Mouse (Mus musculus): Measurements from ENCODE around the gene Trp53i13.
"Not testable (repeated sequence)": the region's sequence is repeated elsewhere in the genome, so short reads cannot be mapped to it uniquely, and the experiment has no call there.

The Trp53i13 gene

DNA sequence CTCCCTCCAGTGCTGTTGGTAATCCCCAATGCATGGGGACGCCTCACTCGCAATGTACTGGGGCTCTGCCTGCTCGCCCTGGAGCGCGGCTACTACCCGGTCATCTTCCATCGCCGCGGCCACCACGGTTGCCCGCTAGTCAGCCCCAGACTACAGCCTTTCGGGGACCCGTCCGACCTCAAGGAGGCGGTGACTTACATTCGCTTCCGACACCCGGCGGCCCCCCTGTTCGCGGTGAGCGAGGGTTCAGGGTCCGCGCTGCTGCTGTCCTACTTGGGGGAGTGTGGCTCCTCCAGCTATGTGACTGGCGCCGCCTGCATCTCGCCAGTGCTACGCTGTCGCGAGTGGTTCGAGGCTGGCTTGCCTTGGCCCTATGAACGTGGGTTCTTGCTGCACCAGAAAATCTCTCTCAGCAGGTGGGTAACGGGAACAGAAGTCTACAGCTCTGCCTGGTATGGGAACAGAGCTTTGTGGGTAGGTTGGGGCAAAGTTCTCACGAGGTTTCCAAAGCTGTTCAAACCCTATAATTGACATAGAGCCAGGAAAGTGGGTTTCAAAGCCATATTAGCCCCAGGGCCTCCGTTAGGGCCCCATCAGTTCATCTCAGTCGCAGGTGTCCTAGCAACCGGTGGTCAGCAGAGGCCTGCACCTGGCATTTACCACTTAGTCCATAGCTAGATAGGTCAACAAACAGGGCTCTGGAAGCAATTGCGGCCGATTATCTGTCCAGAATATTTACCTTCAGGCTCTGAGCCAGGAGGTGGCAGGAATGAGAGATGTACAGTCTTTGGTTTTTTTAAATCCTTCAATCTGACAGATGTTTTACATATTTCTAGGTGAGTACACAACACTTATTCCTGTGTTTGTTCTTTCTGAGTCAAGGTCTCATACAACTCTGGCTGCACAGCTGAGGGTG lies at the start of gene Trp53i13:
Trp53i13 (minus strand) TSS at position 344 of the 916 bp plus-strand sequence.
- DNase-seq (ENCODE audit: extremely low spot score) = no peak

DNA sequence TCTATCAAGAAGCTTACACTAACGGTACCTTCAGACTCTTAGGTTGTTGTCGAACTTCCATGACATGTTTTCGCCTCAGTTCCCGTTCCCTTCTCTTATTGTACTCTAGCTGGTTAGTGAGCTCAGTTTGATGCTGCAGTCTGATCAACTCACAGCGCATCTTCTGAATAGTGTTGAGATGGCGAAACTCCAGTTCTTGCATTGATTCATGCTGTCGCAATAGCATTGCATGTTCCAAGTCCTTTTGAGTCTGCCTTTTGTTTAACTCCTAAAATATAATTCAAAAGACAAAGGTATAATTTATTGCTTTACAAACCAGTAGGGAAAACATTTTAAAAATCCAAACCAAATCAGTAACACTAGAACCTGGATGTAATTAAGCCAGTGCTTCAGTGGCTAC lies 29.5 kb upstream of the Trp53i13 start:
- no peak for DNase-seq (ENCODE audit: extremely low spot score)

- DNase-seq (ENCODE audit: extremely low spot score) = no peak
Observed at GRCm38 (mm10) chr11:77532202-77532846, 16.5 kb upstream of the Trp53i13 start.

DNA sequence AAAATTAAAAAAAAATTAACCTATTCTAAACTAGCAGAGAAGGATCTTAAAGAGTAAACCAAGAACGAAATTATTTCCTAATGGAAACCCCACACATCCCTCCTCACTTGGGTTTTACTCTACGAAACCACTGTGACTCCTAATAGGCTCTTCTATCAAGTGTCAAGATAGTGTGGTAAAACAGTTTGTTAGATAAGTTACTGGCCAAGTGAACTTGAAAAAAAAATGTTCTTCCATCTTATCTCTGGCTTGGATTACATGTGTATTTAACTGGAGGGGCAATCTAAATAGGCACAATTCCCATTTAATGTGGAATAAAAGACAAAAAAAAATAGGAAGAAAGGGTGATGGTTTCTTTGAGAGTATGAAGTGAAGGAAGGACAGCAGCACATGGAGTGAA lies 15.1 kb upstream of the Trp53i13 start:
- DNase-seq (ENCODE audit: extremely low spot score) = no peak

- no peak for DNase-seq (ENCODE audit: extremely low spot score)
Observed at GRCm38 (mm10) chr11:77529644-77530043, 13.9 kb upstream of the Trp53i13 start.

DNA sequence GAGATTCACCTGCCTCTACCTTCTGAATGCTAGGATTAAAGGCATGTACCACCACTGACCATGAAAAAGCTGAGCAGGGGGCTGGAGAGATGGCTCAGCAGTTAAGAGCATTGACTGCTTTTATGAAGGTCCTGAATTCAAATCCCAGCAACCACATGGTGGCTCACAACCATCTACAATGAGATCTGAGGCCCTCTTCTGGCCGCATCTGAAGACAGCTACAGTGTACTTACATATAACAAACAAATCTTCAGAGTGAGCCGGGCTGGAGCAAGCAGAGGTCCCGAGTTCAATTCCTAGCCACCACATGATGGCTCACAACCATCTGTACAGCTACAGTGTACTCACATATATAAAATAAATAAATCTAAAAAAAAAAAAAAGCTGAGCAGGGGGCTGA lies 12.6 kb upstream of the Trp53i13 start:
- not testable (repeated sequence) for DNase-seq (ENCODE audit: extremely low spot score)

DNA sequence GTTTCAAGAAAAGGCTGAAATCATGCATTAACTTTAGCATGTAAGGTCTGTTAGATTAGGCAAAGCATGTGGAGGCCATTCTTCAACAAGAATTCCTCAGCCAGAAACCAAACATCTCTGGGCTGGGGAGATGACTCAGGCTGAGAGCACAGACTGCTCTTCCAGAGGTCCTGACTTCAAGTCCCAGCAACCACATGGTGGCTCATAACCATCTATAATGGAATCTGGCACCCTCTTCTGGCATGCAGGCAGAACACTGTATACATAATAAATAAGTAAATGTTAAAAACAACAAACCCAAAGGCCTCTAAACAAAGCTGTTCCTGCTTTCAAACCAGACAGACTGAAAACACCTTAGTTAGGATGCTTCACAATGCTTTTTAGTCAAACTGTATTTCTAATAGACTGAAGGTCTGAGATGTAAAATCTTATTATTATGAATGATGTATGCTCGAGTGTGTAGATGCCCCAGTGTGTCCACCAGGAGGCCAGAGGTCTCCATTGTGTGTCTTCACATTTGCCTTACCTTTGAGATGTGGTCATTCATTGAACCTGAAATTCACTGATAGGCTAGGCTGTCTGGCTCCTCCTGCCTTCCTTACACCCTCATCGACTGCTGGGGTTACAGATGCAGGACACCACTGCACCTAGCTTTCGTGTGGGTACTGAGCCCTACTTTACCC lies 10.2 kb upstream of the Trp53i13 start:
- DNase-seq (ENCODE audit: extremely low spot score) = no peak

DNA sequence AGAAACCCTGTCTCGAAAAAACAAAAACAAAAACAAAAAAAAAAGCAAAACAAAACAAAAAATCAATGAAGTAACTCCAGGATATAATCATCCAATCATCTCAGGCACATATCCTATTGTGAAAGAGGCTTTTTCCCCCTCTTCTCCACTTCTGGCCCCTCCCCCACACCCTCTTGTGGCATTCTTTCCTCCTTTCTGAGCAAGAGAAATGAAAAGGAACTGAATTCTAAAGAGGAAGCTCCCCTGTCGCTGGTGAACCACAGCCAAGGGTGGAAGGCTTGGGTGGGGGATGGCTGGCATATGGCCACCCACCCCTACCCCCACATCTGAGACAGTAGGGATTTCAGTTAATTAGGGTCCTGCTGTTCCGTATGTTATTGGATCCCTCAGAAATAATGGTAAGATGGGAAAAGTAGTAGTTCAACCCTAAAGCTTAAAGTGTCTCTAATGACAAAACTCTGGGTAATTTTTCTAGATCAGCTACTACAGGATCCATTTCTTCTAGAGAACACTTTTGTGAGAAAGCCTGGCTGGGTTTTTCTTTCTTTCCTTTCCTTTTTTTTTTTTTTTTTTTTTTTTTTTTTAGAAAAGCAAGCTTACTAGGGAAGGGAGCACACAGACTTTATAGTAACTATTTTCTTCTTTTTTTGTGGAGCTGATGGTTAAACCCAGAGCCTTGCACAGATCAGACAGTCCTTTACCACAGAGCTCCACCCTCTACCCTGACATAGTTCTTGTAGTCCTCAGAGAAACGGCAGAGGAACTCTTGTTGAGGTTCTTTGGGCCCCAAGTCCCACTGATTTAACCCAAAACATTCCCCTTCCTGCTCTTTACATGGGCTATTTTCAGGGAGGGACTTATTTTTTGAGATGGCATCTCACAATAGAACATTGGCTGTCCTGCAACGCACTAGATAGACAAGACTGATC lies 5.1 kb upstream of the Trp53i13 start:
- no peak for DNase-seq (ENCODE audit: extremely low spot score)

GRCm38 (mm10) chr11:77519043-77519442 lies 3.3 kb upstream of the Trp53i13 start, which contains the start of gene Gm10392:
TSS of gene Gm10392 (minus strand) at chr11:77519198.
- DNase-seq (ENCODE audit: extremely low spot score) = no peak

- DNase-seq (ENCODE audit: extremely low spot score) = no peak
Observed at GRCm38 (mm10) chr11:77518051-77518798, 2.4 kb upstream of the Trp53i13 start.

DNA sequence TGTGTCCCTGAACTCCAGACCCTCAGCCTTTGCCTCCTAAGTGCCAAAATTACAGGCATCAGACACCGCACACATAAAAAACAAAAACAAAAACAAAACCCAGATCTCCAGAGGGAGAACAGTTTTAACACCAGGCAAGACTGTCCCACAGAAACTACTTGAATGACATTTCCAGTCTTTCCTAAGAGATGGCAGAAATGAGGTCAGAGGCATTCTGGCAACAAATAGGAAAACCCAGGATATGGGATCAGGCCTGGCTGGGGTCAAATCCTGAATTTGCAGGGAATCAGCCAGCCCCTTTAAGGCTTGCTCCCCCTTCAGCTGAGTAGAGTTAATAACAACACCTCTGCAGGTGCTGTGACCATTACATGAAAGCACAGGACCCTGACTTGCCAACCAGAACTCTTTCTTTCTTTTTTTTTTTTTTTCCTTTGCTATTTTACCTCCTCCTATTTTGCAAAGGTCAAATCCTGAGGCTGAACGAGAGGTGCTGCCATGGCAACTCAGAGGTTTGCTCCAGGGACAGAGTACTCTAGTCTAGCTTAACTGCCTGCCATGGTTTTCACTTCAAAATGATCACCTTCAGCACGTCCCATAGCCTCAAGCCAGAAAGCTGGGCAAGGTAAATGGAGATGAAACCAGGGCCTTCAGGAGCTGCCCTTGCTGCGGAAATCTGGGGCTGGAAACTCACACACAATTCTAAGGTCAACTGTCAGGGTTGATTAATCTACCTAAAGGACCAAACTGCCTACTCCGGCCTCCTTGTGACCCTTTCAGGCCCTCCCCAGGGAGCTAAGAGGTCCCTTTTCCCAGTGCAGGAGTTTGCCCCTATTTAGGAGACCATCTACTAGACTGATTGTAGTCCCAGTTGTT lies 1.0 kb upstream of the Trp53i13 start:
- no peak for DNase-seq (ENCODE audit: extremely low spot score)

GRCm38 (mm10) chr11:77514832-77515636 lies 746 bp downstream of the Trp53i13 start, which contains the start of gene Abhd15:
TSS of gene Abhd15 (plus strand) at chr11:77515121.
- DNase-seq (ENCODE audit: extremely low spot score) = peak; percentile 84

- DNase-seq (ENCODE audit: extremely low spot score) = peak; percentile 34
Observed at GRCm38 (mm10) chr11:77514281-77514831, 1.4 kb downstream of the Trp53i13 start.

- no peak for DNase-seq (ENCODE audit: extremely low spot score)
Observed at GRCm38 (mm10) chr11:77513811-77514170, 2.0 kb downstream of the Trp53i13 start.

- peak; percentile 97 for DNase-seq (ENCODE audit: extremely low spot score)
Observed at GRCm38 (mm10) chr11:77512891-77513810, 2.6 kb downstream of the Trp53i13 start.

- no peak for DNase-seq (ENCODE audit: extremely low spot score)
Observed at GRCm38 (mm10) chr11:77511336-77511735, 4.4 kb downstream of the Trp53i13 start.
